Mouse (Mus musculus) retina, postnatal 1 day (tissue): ENCODE results near the gene Usmg5.

Source experiments
- DNase-seq: peaks from one replicate; pipeline ENCODE4 v3.0.0-alpha.2; 2012

The Usmg5 gene

DNA sequence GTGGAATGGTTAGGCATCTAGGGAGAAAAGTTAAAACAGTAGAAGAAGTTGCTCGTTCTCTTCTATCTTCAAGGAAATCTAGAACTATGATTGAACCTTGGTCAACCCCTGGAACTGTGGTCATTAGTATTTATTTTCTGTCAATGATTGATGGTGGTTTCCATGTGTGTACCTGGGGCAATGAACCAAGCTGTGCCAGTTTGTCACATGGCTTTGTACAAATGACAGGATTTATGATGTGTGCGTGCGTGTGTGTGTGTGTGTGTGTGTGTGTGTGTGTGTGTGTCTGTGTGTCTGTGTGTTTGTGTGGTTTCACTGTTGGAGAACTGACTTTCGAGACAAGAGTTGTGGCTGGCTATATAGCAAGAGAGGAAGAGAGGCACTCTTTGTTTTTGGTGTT is 37.0 kb downstream of the Usmg5 start:
- no peak for DNase-seq

DNA sequence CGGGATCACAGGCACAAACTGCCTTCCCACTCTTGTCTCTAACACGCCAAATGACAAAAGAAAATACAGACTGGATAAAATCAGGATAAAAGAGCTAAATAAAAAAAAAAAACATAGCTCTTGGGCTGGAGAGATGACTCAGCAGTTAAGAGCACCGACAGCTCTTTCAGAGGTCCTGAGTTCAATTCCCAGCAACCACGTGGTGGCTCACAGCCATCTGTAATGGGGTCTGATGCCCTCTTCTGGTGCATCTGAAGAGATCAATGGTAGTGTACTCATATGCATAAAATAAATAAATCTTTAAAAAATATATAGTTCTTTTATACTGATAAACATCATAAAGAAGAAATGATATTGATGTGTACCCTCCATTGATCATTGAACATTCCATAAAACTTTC is 37.5 kb downstream of the Usmg5 start:
- DNase-seq: no peak

DNA sequence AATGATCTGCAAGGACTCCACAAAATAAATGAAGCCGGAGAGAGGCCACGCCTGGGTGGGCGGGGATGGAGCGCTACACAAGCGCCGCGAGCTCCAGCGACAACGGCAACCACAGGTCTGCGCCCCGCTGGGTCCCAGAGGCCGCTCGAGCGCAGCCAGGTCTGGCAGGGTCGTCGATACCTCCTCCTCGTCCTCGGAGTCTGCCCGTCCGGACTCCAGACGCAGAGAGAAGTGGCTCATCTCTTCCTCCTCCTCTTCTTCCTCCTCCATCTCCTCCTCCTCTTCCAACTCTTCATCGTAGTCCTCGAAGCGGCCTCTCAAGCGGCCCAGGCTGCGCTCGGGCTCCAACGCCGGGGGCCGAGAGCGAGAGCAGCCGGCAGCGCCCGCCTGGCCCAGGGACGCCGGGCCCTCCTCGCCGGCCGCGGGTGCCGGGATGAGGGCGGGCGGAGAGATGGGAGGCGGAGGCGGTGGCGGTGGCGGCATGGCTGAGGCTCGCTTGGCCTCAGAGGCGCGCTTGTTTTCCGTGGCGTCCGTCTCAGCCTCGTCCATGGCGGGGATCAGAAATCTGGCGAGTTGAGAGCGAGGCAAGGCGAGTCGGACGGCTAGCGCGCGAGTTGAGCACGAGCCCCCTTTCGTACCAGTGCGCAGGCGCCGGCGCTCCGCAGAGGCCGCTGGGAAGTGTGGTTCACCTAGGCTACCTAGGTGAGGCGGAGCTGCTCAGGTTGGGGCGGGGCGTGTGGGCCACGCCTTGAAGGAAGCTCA is 40.0 kb downstream of the Usmg5 start, which contains the start of gene Pcgf6:
Pcgf6 (minus strand) TSS at position 636 of the 762 bp plus-strand sequence.
- DNase-seq: peak; percentile 87

DNA sequence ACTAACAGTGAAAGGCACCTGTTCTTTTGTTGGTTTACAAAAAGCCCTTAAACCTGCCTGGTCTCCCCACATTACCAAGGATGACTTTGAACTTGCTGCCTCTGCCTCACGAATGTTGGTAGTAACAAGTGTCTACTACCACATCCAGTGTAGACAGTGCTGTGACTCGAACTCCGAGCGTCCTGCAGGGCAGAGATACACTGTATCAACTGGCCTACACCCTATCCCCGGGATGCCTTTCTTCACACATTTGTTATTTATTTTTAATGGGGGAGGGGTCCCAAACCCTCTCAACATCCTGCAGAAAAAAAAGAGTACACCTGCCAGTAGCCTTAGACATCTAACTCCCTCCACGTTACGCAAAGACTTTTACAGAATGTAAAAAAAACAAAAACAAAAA is 40.6 kb downstream of the Usmg5 start:
- DNase-seq: no peak

GRCm38 (mm10) chr19:47049061-47049460 is 41.4 kb downstream of the Usmg5 start:
- no peak for DNase-seq

DNA sequence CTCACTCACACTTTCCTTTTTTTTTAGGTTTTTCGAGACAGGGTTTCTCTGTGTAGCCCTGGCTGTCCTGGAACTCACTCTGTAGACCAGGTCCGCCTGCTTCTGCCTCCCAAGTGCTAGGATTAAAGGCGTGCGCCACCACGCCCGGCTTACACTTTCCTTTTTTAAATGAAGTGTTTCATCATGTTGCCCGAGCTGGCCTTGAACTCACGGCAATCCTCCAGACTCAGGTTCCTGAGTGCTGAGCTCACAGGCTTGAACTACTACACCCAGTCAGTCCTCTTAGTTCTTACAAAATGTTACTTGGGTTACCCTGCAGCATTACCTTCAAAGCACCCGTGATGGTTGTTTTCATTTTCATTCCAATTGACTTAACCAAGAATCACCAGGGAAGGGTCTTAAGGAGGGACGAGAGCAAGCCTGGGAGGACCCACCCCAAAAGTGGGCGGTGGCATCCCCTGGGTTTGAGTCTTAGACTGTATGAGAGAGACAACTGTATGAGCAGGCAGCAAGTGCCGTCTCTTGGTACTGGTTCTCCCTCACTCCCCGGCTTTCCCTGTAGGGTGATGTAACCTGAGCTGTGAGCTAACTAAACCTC is 43.1 kb downstream of the Usmg5 start:
- DNase-seq: no peak

- DNase-seq: peak; percentile 9
Observed at GRCm38 (mm10) chr19:47046343-47046742, 44.1 kb downstream of the Usmg5 start.

DNA sequence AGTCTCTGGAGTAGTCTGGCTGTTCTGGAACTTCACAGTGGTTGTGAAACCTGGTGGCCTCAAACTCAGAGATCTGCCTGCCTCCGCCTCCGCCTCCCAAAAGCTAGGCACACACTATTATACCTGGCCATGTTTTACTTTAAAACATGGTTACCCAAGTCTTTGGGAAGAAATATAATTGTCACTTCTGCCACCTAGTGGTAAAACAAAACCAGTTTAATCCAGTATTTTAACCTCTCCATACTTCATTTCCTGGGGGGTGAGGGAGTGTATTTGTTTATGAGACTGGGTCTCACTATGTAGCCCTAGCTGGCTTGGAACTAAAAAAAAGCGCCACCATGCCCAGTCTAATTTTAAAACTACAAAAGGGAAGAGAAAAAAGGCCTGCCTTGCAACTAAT is 46.8 kb downstream of the Usmg5 start:
- DNase-seq: peak; percentile 42

DNA sequence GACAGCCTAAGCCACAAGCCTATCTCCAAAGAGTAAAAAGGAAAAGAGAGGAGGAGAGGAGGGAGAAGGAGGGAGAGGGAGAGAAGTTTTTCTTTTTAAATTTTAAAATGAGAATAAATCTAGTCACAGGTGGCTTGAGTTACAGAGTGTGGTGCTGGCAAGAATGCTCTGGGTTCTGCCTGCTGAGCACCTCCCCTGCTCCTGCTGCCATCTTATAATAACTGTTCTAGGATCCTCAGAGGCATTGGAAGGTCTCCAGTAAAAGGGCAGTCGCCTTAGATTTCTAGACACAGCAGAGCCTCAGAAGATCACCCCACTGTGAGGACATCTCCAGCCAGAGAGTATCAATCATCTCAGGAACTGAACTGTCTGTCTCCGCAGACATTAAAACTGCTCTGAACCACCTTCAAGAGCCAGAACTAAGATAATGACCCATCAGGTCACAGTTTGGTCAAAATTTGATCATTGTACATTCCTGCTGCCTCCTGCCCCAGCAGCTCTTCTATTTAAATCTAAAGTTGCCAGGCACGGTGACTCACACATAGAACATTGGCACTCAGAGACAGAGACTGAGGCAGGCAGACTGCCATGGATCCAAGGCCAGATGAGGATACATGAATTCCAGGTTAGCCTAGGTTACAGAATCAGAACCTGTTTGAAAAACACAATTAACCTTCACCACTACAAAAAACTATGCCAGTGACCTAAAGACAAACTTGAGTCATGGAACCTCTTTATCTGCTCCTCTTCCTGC is 49.5 kb downstream of the Usmg5 start:
- DNase-seq: no peak

- no peak for DNase-seq
Observed at GRCm38 (mm10) chr19:47036596-47036995, 53.9 kb downstream of the Usmg5 start.

DNA sequence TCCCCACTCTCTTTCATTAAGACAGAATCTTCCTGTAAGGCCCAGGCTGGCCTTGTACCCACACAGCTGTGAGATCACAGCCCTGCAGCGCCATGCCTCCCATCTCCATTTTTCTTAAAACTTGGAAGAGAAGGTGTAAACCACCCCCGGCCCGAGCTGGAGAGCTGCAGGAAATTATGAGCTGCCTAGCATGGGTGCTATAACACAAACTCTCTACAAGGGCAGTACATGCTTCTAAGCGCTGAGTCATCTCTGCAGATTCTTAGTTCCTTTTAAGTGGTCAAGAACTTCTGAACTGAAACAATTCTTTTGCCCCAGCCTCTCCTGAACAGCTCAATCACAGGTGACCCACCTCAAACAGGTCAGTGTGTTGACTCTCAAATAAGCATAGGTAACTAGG is 55.5 kb downstream of the Usmg5 start:
- no peak for DNase-seq
